Mouse (Mus musculus) forebrain, embryonic 14.5 days (tissue): ENCODE data around the gene Mrpl53. TPM values are rescaled to one million over a fixed set of nuclear protein-coding genes. Genes with fewer than 3 reads are reported as not detected.

Source experiments
- ATAC-seq: fragments of 200-750 bp; cut with Nextera tagmentation; 2 replicates; pipeline ENCODE4 v1.8.0; 2017; ENCODE audit warnings: mild to moderate bottlenecking, moderate library complexity
- DNase-seq: peaks from one replicate; pipeline ENCODE4 v3.0.0-alpha.2; 2015; ENCODE audit warnings: low spot score
- H3K27ac ChIP-seq: fragments of 300-500 bp; sonication (generic); 2 replicates; pipeline ENCODE4 v1.5.1; 2014; ENCODE audit warnings: low read depth, mild to moderate bottlenecking, control low read depth, low read length, moderate library complexity
- H3K27me3 ChIP-seq: fragments of 300-500 bp; sonication (generic); replicated peaks from 2 replicates; pipeline ENCODE4 v1.6.1; 2014; ENCODE audit warnings: low read length, control low read depth, mixed read lengths; ENCODE audit not compliant: control insufficient read depth, insufficient read depth
- H3K36me3 ChIP-seq: fragments of 300-500 bp; sonication (generic); 2 replicates; pipeline ENCODE4 v1.6.1; 2014; ENCODE audit warnings: low read length, control low read depth; ENCODE audit not compliant: control insufficient read depth, insufficient read depth
- H3K4me1 ChIP-seq: fragments of 300-500 bp; sonication (generic); 2 replicates; pipeline ENCODE4 v1.6.1; 2014; ENCODE audit warnings: antibody characterized with exemption, low read length, control low read depth; ENCODE audit not compliant: control insufficient read depth, insufficient read depth
- H3K4me2 ChIP-seq: fragments of 300-500 bp; sonication (generic); 2 replicates; pipeline ENCODE4 v1.6.1; 2014; ENCODE audit warnings: mild to moderate bottlenecking, control low read depth, low read length
- H3K4me3 ChIP-seq: fragments of 300-500 bp; sonication (generic); 2 replicates; pipeline ENCODE4 v1.5.1; 2014; ENCODE audit warnings: low read depth, low read length, control low read depth
- H3K9ac ChIP-seq: fragments of 300-500 bp; sonication (generic); 2 replicates; pipeline ENCODE4 v1.6.1; 2014; ENCODE audit warnings: mild to moderate bottlenecking, low read length, control low read depth, moderate library complexity
- H3K9me3 ChIP-seq: fragments of 300-500 bp; sonication (generic); replicated peaks from 2 replicates; pipeline ENCODE4 v1.6.1; 2016; ENCODE audit warnings: low read length, control low read depth, mixed read lengths; ENCODE audit not compliant: control insufficient read depth
- WGBS: fragments of 180-500 bp; shearing (Covaris S2); extraction: QIAGEN DNeasy Blood & Tissue Kit; methylation state at CpG from one replicate; pipeline ENCODE4 v1.1.7; 2014; 5-methylcytosine and 5-hydroxymethylcytosine counted together
- polyA plus RNA-seq: library from polyadenylated mRNA; unstranded; fragments of >200 nt; fragmentation: Nextera tagmentation; extraction: Ambion mirVana; gene quantifications from 2 replicates; pipeline ENCODE4 v1.2.1, GENCODE M21; 2014

Mrpl53 gene
- polyA plus RNA-seq, 1 experiment from 2014 or later, result 154 TPM

- Histone ChIP-seq H3K9ac (peak overlapping the region; percentile 72), H3K27me3 (no peaks in the 10 kb centered on the region), H3K4me2 (peak overlapping the region; percentile 87), H3K4me1 (peaks cover 20% of the 10 kb centered on the region), H3K27ac (peak overlapping the region; percentile 44; the same call in 1 of the 2 replicates), H3K36me3 (peaks cover 6% of the 10 kb centered on the region; the same call in 1 of the 2 replicates), H3K4me3 (peak overlapping the region; percentile 69), H3K9me3 (no peaks in the 10 kb centered on the region)
- under 1% methylated on average over 30 of the region's 30 CpGs for WGBS
- ATAC-seq (peak; percentile 27), DNase-seq (peak; percentile 97)
These were observed 16.0 kb downstream of the Mrpl53 start for GRCm38 (mm10) chr6:83124851-83125312.

- DNase-seq (no peak), ATAC-seq (no peak)
- H3K9ac ChIP-seq, result peak within 1 kb of the TSS; percentile 72
- H3K27me3 ChIP-seq, result no peaks in the 10 kb centered on the region
- H3K4me3 ChIP-seq, result peak within 1 kb of the TSS; percentile 69
- H3K27ac ChIP-seq, result peak within 1 kb of the TSS; percentile 44; the same call in 1 of the 2 replicates
- H3K4me2 ChIP-seq, result peak within 1 kb of the TSS; percentile 87
- peaks cover 15% of the 10 kb centered on the region for H3K4me1 ChIP-seq
- H3K36me3 ChIP-seq, result peaks cover 6% of the 10 kb centered on the region; the same call in 1 of the 2 replicates
- WGBS, result 17% methylated on average over 5 of the region's 5 CpGs
- H3K9me3 ChIP-seq, result no peaks in the 10 kb centered on the region
These were observed 16.5 kb downstream of the Mrpl53 start, which contains the start of gene Ino80b for GRCm38 (mm10) chr6:83125331-83125730. Gene Ino80b (minus strand): TSS chr6:83125431.

- Histone ChIP-seq H3K4me1 (peaks cover 15% of the 10 kb centered on the region), H3K27me3 (no peaks in the 10 kb centered on the region), H3K4me2 (no peak overlapping the region), H3K27ac (no peak overlapping the region), H3K9ac (no peak overlapping the region), H3K4me3 (no peak overlapping the region), H3K36me3 (peaks cover 6% of the 10 kb centered on the region; the same call in 1 of the 2 replicates), H3K9me3 (no peaks in the 10 kb centered on the region)
- WGBS, result 95% methylated on average over 5 of the region's 5 CpGs
- ATAC-seq (no peak), DNase-seq (no peak)
These were observed 18.6 kb downstream of the Mrpl53 start for GRCm38 (mm10) chr6:83127419-83127818.

GRCm38 (mm10) chr6:83131469-83132034, 22.7 kb downstream of the Mrpl53 start:
- ATAC-seq (no peak), DNase-seq (no peak)
- no peak overlapping the region for H3K4me3 ChIP-seq
- H3K27me3 ChIP-seq, result peaks cover 1% of the 10 kb centered on the region; the same call in 1 of the 2 replicates
- no peak overlapping the region for H3K9ac ChIP-seq
- peaks cover under 1% of the 10 kb centered on the region; the same call in 1 of the 2 replicates for H3K4me1 ChIP-seq
- H3K27ac ChIP-seq, result no peak overlapping the region
- H3K4me2 ChIP-seq, result no peak overlapping the region
- H3K9me3 ChIP-seq, result no peaks in the 10 kb centered on the region
- WGBS, result 82% methylated on average over 6 of the region's 6 CpGs
- no peaks in the 10 kb centered on the region for H3K36me3 ChIP-seq

- peaks cover 8% of the 10 kb centered on the region for H3K4me1 ChIP-seq
- H3K36me3 ChIP-seq, result no peaks in the 10 kb centered on the region
- H3K27ac ChIP-seq, result no peak overlapping the region
- DNase-seq, result no peak
- H3K4me2 ChIP-seq, result no peak overlapping the region
- no peak for ATAC-seq
- H3K9ac ChIP-seq, result no peak overlapping the region
- 81% methylated on average over 9 of the region's 9 CpGs for WGBS
- H3K9me3 ChIP-seq, result no peaks in the 10 kb centered on the region
- no peak overlapping the region for H3K4me3 ChIP-seq
- peaks cover 7% of the 10 kb centered on the region; the same call in 1 of the 2 replicates for H3K27me3 ChIP-seq
These were observed 23.5 kb downstream of the Mrpl53 start for GRCm38 (mm10) chr6:83132176-83132919.

DNA sequence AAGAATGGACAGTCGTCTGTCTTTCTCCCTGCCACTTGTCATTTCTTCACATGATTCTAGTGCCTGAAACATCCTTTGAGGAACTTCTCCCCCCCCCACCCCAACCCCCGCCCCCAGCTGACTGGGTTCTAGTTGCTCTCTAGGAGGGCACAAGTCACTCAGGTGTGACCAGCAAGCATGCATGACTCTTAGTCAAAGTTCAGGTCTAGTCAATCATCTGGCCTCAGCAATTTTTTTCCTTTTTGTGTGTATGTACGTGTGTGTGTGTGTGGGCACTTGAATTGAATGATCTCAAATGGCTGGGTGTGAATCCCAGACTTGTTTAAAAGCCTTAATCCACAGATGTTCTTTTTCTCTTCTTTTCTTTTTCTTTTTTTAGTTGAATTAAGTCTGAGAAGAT, 25.4 kb downstream of the Mrpl53 start:
- Histone ChIP-seq H3K9me3 (no peaks in the 10 kb centered on the region), H3K27ac (no peak overlapping the region), H3K27me3 (peaks cover 7% of the 10 kb centered on the region; the same call in 1 of the 2 replicates), H3K4me1 (peaks cover 12% of the 10 kb centered on the region), H3K4me2 (no peak overlapping the region), H3K36me3 (no peaks in the 10 kb centered on the region), H3K4me3 (no peak overlapping the region), H3K9ac (no peak overlapping the region)
- WGBS, result 70% methylated on average over 3 of the region's 3 CpGs
- DNase-seq (no peak), ATAC-seq (no peak)

DNA sequence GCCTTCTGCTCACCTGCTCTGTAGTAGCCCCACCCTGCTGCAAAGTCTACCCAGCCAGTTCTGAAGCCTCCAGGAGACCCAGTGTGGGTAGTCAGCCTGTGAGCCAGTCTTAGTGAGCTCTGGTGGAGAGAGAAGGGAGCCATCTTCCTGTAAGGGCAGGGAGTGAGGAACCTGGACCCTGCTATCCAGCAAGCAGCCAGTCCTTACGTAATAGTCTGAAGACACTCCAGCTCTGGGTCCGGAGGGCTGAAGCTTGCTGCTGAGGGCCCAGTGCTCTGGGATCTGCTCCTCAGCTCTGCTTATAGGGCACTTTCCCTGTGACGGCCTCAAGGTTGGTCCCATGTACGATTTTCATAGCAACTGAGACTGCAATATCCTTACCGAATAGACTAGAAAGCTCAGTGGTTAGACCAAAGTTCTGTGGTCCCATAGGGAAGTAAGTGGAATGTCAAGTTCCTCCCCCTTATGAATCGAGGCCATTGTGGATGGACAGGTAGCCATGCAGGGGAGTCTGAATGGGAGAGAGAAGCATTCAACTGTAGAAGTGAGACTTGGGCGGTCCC, 26.2 kb downstream of the Mrpl53 start, which contains the start of gene Rtkn:
TSS of gene Rtkn (plus strand) at position 513 of the 563 bp plus-strand sequence.
- no peak within 1 kb of the TSS for H3K9ac ChIP-seq
- no peak for DNase-seq
- H3K4me1 ChIP-seq, result peaks cover 12% of the 10 kb centered on the region
- WGBS, result 56% methylated on average over 7 of the region's 7 CpGs
- no peaks in the 10 kb centered on the region for H3K9me3 ChIP-seq
- H3K4me2 ChIP-seq, result peak within 1 kb of the TSS; percentile 67
- no peaks in the 10 kb centered on the region for H3K36me3 ChIP-seq
- H3K4me3 ChIP-seq, result no peak within 1 kb of the TSS
- ATAC-seq, result no peak
- no peak within 1 kb of the TSS for H3K27ac ChIP-seq
- peaks cover 7% of the 10 kb centered on the region; the same call in 1 of the 2 replicates for H3K27me3 ChIP-seq

DNA sequence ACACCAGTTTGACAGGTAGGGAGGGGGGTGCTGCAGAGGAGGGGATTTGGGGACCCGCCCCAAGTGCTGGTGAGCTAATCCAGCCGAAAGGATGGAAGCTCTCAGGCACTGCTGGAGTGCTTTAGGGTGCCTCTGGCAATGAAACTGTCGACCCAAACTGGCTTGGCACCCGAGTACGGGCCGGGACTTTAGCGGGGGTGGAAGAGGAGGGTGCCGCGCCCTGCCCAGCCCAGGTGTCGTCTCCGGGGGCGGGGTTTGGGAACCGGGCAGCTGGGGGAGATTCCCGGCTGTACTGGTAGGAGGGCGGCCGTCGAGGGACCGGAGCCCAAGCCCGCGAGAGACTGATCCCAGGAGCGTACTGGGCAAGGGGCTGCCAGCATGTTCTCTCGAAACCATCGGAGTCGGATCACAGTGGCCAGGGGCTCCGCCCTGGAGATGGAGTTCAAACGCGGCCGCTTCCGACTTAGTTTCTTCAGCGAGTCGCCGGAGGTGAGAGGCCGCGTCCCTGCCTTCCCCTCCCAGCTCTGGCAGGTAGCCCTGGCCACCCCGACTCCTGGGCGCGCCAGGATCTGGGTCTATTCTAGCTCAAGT, 26.8 kb downstream of the Mrpl53 start:
- H3K27me3 ChIP-seq, result peaks cover 7% of the 10 kb centered on the region; the same call in 1 of the 2 replicates
- H3K36me3 ChIP-seq, result no peaks in the 10 kb centered on the region
- WGBS, result 7% methylated on average over 36 of the region's 37 CpGs
- ATAC-seq, result no peak
- H3K4me2 ChIP-seq, result peak overlapping the region; percentile 67
- no peak overlapping the region for H3K27ac ChIP-seq
- H3K9me3 ChIP-seq, result no peaks in the 10 kb centered on the region
- H3K9ac ChIP-seq, result no peak overlapping the region
- no peak overlapping the region for H3K4me3 ChIP-seq
- H3K4me1 ChIP-seq, result peaks cover 12% of the 10 kb centered on the region
- DNase-seq, result no peak
